Mouse (Mus musculus) forebrain, embryonic 11.5 days (tissue): ENCODE results near the gene Cacna1c. TPM values are rescaled to one million over a fixed set of nuclear protein-coding genes. Genes with fewer than 3 reads are reported as not detected.

ENCODE experiments used
- ATAC-seq: fragments of 200-750 bp; cut with Nextera tagmentation; replicated peaks from 2 replicates; pipeline ENCODE4 v1.8.0; 2017; ENCODE audit warnings: moderate TSS enrichment; ENCODE audit not compliant: low FRiP score
- DNase-seq: peaks from one replicate; pipeline ENCODE4 v3.0.0-alpha.2; 2017; ENCODE audit warnings: low spot score
- H3K27ac ChIP-seq: fragments of 300-500 bp; sonication (generic); 2 replicates; pipeline ENCODE4 v1.5.1; 2014; ENCODE audit warnings: low read depth, low read length
- H3K27me3 ChIP-seq: fragments of 300-500 bp; sonication (generic); 2 replicates; pipeline ENCODE4 v1.6.1; 2014; ENCODE audit warnings: mild to moderate bottlenecking, low read length, mixed read lengths; ENCODE audit not compliant: control insufficient read depth, insufficient read depth
- H3K36me3 ChIP-seq: fragments of 300-500 bp; sonication (generic); 2 replicates; pipeline ENCODE4 v1.6.1; 2014; ENCODE audit warnings: mild to moderate bottlenecking, low read length, moderate library complexity, mixed read lengths; ENCODE audit not compliant: control insufficient read depth, insufficient read depth
- H3K4me1 ChIP-seq: fragments of 300-500 bp; sonication (generic); replicated peaks from 2 replicates; pipeline ENCODE4 v1.6.1; 2014; ENCODE audit warnings: low read length, mixed read lengths; ENCODE audit not compliant: control insufficient read depth, insufficient read depth
- H3K4me2 ChIP-seq: fragments of 300-500 bp; sonication (generic); 2 replicates; pipeline ENCODE4 v1.6.1; 2014; ENCODE audit warnings: low read depth, mild to moderate bottlenecking, low read length, moderate library complexity, mixed read lengths; ENCODE audit not compliant: severe bottlenecking
- H3K4me3 ChIP-seq: fragments of 300-500 bp; sonication (generic); 2 replicates; pipeline ENCODE4 v1.5.1; 2014; ENCODE audit warnings: low read depth, low read length
- H3K9ac ChIP-seq: fragments of 300-500 bp; sonication (generic); 2 replicates; pipeline ENCODE4 v1.6.1; 2014; ENCODE audit warnings: low read length
- H3K9me3 ChIP-seq: fragments of 300-500 bp; sonication (generic); 2 replicates; pipeline ENCODE4 v1.6.1; 2016; ENCODE audit warnings: low read length, mixed read lengths; ENCODE audit not compliant: control insufficient read depth
- WGBS: fragments of 180-500 bp; shearing (Covaris S2); extraction: QIAGEN DNeasy Blood & Tissue Kit; methylation state at CpG from one replicate; pipeline ENCODE4 v1.1.7; 2014; 5-methylcytosine and 5-hydroxymethylcytosine counted together
- polyA plus RNA-seq: library from polyadenylated mRNA; unstranded; fragments of >200 nt; fragmentation: Nextera tagmentation; extraction: Ambion mirVana; gene quantifications from 2 replicates; pipeline ENCODE4 v1.2.1, GENCODE M21; 2014

The Cacna1c gene
- polyA plus RNA-seq, 1 experiment from 2014 or later, result 4.8 TPM

- Histone ChIP-seq H3K9ac (no peak overlapping the region), H3K36me3 (no peaks in the 10 kb centered on the region), H3K9me3 (no peaks in the 10 kb centered on the region), H3K27me3 (no peaks in the 10 kb centered on the region), H3K4me2 (no peak overlapping the region), H3K27ac (no peak overlapping the region), H3K4me3 (no peak overlapping the region), H3K4me1 (no peaks in the 10 kb centered on the region)
- WGBS, result 79% methylated on average over 6 of the region's 6 CpGs
- no peak for DNase-seq
- ATAC-seq, result no peak
Observed at GRCm38 (mm10) chr6:118722336-118722735, 473.9 kb downstream of the Cacna1c start.

- 97% methylated on average over 1 of the region's 1 CpGs for WGBS
- ATAC-seq (no peak), DNase-seq (no peak)
- Histone ChIP-seq H3K36me3 (no peaks in the 10 kb centered on the region), H3K4me1 (no peaks in the 10 kb centered on the region), H3K4me3 (no peak overlapping the region), H3K4me2 (no peak overlapping the region), H3K9me3 (no peaks in the 10 kb centered on the region), H3K27ac (no peak overlapping the region), H3K27me3 (no peaks in the 10 kb centered on the region), H3K9ac (no peak overlapping the region)
Observed at GRCm38 (mm10) chr6:118719486-118719885, 476.7 kb downstream of the Cacna1c start.

GRCm38 (mm10) chr6:118713286-118713685, 482.9 kb downstream of the Cacna1c start:
- H3K9ac ChIP-seq, result no peak overlapping the region

GRCm38 (mm10) chr6:118711677-118712322, 484.4 kb downstream of the Cacna1c start:
- Histone ChIP-seq H3K4me1 (no peaks in the 10 kb centered on the region), H3K4me3 (no peak overlapping the region), H3K9me3 (no peaks in the 10 kb centered on the region), H3K4me2 (no peak overlapping the region), H3K9ac (no peak overlapping the region), H3K36me3 (no peaks in the 10 kb centered on the region), H3K27me3 (no peaks in the 10 kb centered on the region), H3K27ac (no peak overlapping the region)
- DNase-seq (no peak), ATAC-seq (no peak)
- WGBS, result 88% methylated on average over 14 of the region's 14 CpGs

More at GRCm38 (mm10) chr6:118713286-118713685, 482.9 kb downstream of the Cacna1c start:
- no peaks in the 10 kb centered on the region for H3K4me1 ChIP-seq
- no peaks in the 10 kb centered on the region for H3K36me3 ChIP-seq
- H3K27me3 ChIP-seq, result no peaks in the 10 kb centered on the region
- 87% methylated on average over 5 of the region's 5 CpGs for WGBS
- ATAC-seq, result no peak
- H3K4me3 ChIP-seq, result no peak overlapping the region
- H3K9me3 ChIP-seq, result no peaks in the 10 kb centered on the region
- H3K4me2 ChIP-seq, result no peak overlapping the region
- no peak for DNase-seq
- no peak overlapping the region for H3K27ac ChIP-seq

GRCm38 (mm10) chr6:118707066-118707465, 489.2 kb downstream of the Cacna1c start:
- no peak for ATAC-seq

GRCm38 (mm10) chr6:118705840-118706239, 490.4 kb downstream of the Cacna1c start:
- Histone ChIP-seq H3K9me3 (no peaks in the 10 kb centered on the region), H3K4me1 (no peaks in the 10 kb centered on the region), H3K4me2 (no peak overlapping the region), H3K9ac (no peak overlapping the region), H3K27ac (no peak overlapping the region), H3K4me3 (no peak overlapping the region), H3K36me3 (no peaks in the 10 kb centered on the region), H3K27me3 (no peaks in the 10 kb centered on the region)
- DNase-seq, result no peak
- ATAC-seq, result no peak
- WGBS, result 91% methylated on average over 7 of the region's 7 CpGs

More at GRCm38 (mm10) chr6:118707066-118707465, 489.2 kb downstream of the Cacna1c start:
- Histone ChIP-seq H3K36me3 (no peaks in the 10 kb centered on the region), H3K4me3 (no peak overlapping the region), H3K9me3 (no peaks in the 10 kb centered on the region), H3K27ac (no peak overlapping the region), H3K4me1 (no peaks in the 10 kb centered on the region), H3K27me3 (no peaks in the 10 kb centered on the region), H3K9ac (no peak overlapping the region), H3K4me2 (no peak overlapping the region)
- 73% methylated on average over 4 of the region's 4 CpGs for WGBS
- no peak for DNase-seq

GRCm38 (mm10) chr6:118694626-118695025, 501.6 kb downstream of the Cacna1c start:
- H3K9me3 ChIP-seq, result no peaks in the 10 kb centered on the region
- no peaks in the 10 kb centered on the region for H3K27me3 ChIP-seq
- DNase-seq, result no peak

GRCm38 (mm10) chr6:118689447-118689846, 506.8 kb downstream of the Cacna1c start:
- H3K9me3 ChIP-seq, result no peaks in the 10 kb centered on the region
- H3K4me3 ChIP-seq, result no peak overlapping the region
- no peaks in the 10 kb centered on the region for H3K27me3 ChIP-seq
- WGBS, result 91% methylated on average over 3 of the region's 3 CpGs
- ATAC-seq (no peak), DNase-seq (no peak)
- no peaks in the 10 kb centered on the region for H3K36me3 ChIP-seq
- no peaks in the 10 kb centered on the region for H3K4me1 ChIP-seq
- no peak overlapping the region for H3K27ac ChIP-seq
- no peak overlapping the region for H3K4me2 ChIP-seq
- H3K9ac ChIP-seq, result no peak overlapping the region

More at GRCm38 (mm10) chr6:118694626-118695025, 501.6 kb downstream of the Cacna1c start:
- no peak overlapping the region for H3K9ac ChIP-seq
- no peak overlapping the region for H3K27ac ChIP-seq
- ATAC-seq, result no peak
- H3K36me3 ChIP-seq, result no peaks in the 10 kb centered on the region
- WGBS, result 80% methylated on average over 4 of the region's 4 CpGs
- H3K4me2 ChIP-seq, result no peak overlapping the region
- H3K4me1 ChIP-seq, result no peaks in the 10 kb centered on the region
- no peak overlapping the region for H3K4me3 ChIP-seq

- WGBS, result 92% methylated on average over 5 of the region's 5 CpGs
- Histone ChIP-seq H3K36me3 (no peaks in the 10 kb centered on the region), H3K9ac (no peak overlapping the region), H3K9me3 (no peaks in the 10 kb centered on the region), H3K4me3 (no peak overlapping the region), H3K27ac (no peak overlapping the region), H3K27me3 (no peaks in the 10 kb centered on the region), H3K4me1 (no peaks in the 10 kb centered on the region), H3K4me2 (no peak overlapping the region)
- ATAC-seq (no peak), DNase-seq (no peak)
Observed at GRCm38 (mm10) chr6:118688856-118689255, 507.4 kb downstream of the Cacna1c start.
